Mouse (Mus musculus): Measurements from ENCODE around the gene Sh3bgrl3. TPM values are rescaled to one million over a fixed set of nuclear protein-coding genes. Genes with fewer than 3 reads are reported as not detected.

The Sh3bgrl3 gene
- polyA plus RNA-seq, 1 experiment: 258 TPM

- Histone ChIP-seq H3K27ac (ENCODE audit: insufficient read depth, low read length) (no peak overlapping the region), H3K4me3 (replicated peaks; ENCODE audit: insufficient read depth, low read depth, low read length) (no peak overlapping the region), H3K4me1 (ENCODE audit: control insufficient read depth, insufficient read depth, low read length) (no peaks in the 10 kb centered on the region), H3K27me3 (ENCODE audit: control insufficient read depth, insufficient read depth, low read length) (no peaks in the 10 kb centered on the region)
- TF ChIP-seq CTCF (IDR thresholded peaks at IDR 0.05; ENCODE audit: borderline replicate concordance, insufficient read depth, low read depth, low read length) (no peak), POLR2A (IDR thresholded peaks at IDR 0.05; ENCODE audit: borderline replicate concordance, insufficient read depth, low read length) (no peak)
- WGBS: 79% methylated on average over 7 of the region's 7 CpGs
- no peak for DNase-seq
Observed at GRCm38 (mm10) chr4:134094004-134094564, 34.5 kb downstream of the Sh3bgrl3 start.

GRCm38 (mm10) chr4:134092382-134093288 lies 36.0 kb downstream of the Sh3bgrl3 start:
- H3K27me3 ChIP-seq (ENCODE audit: control insufficient read depth, insufficient read depth, low read length): no peaks in the 10 kb centered on the region
- 66% methylated on average over 6 of the region's 6 CpGs for WGBS
- peak; percentile 12 to 29 for DNase-seq

GRCm38 (mm10) chr4:134091225-134091529 lies 37.4 kb downstream of the Sh3bgrl3 start:
- WGBS: 85% methylated on average over 6 of the region's 6 CpGs
- Histone ChIP-seq H3K27ac (ENCODE audit: insufficient read depth, low read length) (no peak overlapping the region), H3K4me3 (replicated peaks; ENCODE audit: insufficient read depth, low read depth, low read length) (no peak overlapping the region), H3K4me1 (ENCODE audit: control insufficient read depth, insufficient read depth, low read length) (no peaks in the 10 kb centered on the region), H3K27me3 (ENCODE audit: control insufficient read depth, insufficient read depth, low read length) (no peaks in the 10 kb centered on the region)
- no peak for DNase-seq
- no peak for TF ChIP-seq POLR2A (IDR thresholded peaks at IDR 0.05; ENCODE audit: borderline replicate concordance, insufficient read depth, low read length)
- no peak for TF ChIP-seq CTCF (IDR thresholded peaks at IDR 0.05; ENCODE audit: borderline replicate concordance, insufficient read depth, low read depth, low read length)

More at GRCm38 (mm10) chr4:134092382-134093288, 36.0 kb downstream of the Sh3bgrl3 start:
- Histone ChIP-seq H3K4me3 (replicated peaks; ENCODE audit: insufficient read depth, low read depth, low read length) (no peak overlapping the region), H3K27ac (ENCODE audit: insufficient read depth, low read length) (no peak overlapping the region), H3K4me1 (ENCODE audit: control insufficient read depth, insufficient read depth, low read length) (no peaks in the 10 kb centered on the region)
- TF ChIP-seq CTCF (IDR thresholded peaks at IDR 0.05; ENCODE audit: borderline replicate concordance, insufficient read depth, low read depth, low read length) (peak; percentile 55; the same call in 1 of the 2 replicates), POLR2A (IDR thresholded peaks at IDR 0.05; ENCODE audit: borderline replicate concordance, insufficient read depth, low read length) (no peak)

- DNase-seq: no peak
- Histone ChIP-seq H3K27ac (ENCODE audit: insufficient read depth, low read length) (no peak overlapping the region), H3K4me1 (ENCODE audit: control insufficient read depth, insufficient read depth, low read length) (no peaks in the 10 kb centered on the region), H3K4me3 (replicated peaks; ENCODE audit: insufficient read depth, low read depth, low read length) (no peak overlapping the region), H3K27me3 (ENCODE audit: control insufficient read depth, insufficient read depth, low read length) (no peaks in the 10 kb centered on the region)
- WGBS: 79% methylated on average over 16 of the region's 16 CpGs
- TF ChIP-seq POLR2A (IDR thresholded peaks at IDR 0.05; ENCODE audit: borderline replicate concordance, insufficient read depth, low read length) (no peak), CTCF (IDR thresholded peaks at IDR 0.05; ENCODE audit: borderline replicate concordance, insufficient read depth, low read depth, low read length) (no peak)
Observed at GRCm38 (mm10) chr4:134090521-134091224, 37.9 kb downstream of the Sh3bgrl3 start.

- DNase-seq: no peak
- TF ChIP-seq CTCF (IDR thresholded peaks at IDR 0.05; ENCODE audit: borderline replicate concordance, insufficient read depth, low read depth, low read length): no peak
- no peak for TF ChIP-seq POLR2A (IDR thresholded peaks at IDR 0.05; ENCODE audit: borderline replicate concordance, insufficient read depth, low read length)
- no peaks in the 10 kb centered on the region for H3K4me1 ChIP-seq (ENCODE audit: control insufficient read depth, insufficient read depth, low read length)
- H3K27me3 ChIP-seq (ENCODE audit: control insufficient read depth, insufficient read depth, low read length): no peaks in the 10 kb centered on the region
- WGBS: 65% methylated on average over 9 of the region's 9 CpGs
- no peak overlapping the region for H3K4me3 ChIP-seq (replicated peaks; ENCODE audit: insufficient read depth, low read depth, low read length)
- no peak overlapping the region for H3K27ac ChIP-seq (ENCODE audit: insufficient read depth, low read length)
Observed at GRCm38 (mm10) chr4:134089029-134089428, 39.6 kb downstream of the Sh3bgrl3 start.

GRCm38 (mm10) chr4:134087412-134087811 lies 41.2 kb downstream of the Sh3bgrl3 start:
- peak; percentile 94 for TF ChIP-seq CTCF (IDR thresholded peaks at IDR 0.05; ENCODE audit: borderline replicate concordance, insufficient read depth, low read depth, low read length)
- TF ChIP-seq POLR2A (IDR thresholded peaks at IDR 0.05; ENCODE audit: borderline replicate concordance, insufficient read depth, low read length): no peak
- no peaks in the 10 kb centered on the region for H3K4me1 ChIP-seq (ENCODE audit: control insufficient read depth, insufficient read depth, low read length)
- no peak overlapping the region for H3K27ac ChIP-seq (ENCODE audit: insufficient read depth, low read length)
- DNase-seq: peak; percentile 59 to 63
- H3K27me3 ChIP-seq (ENCODE audit: control insufficient read depth, insufficient read depth, low read length): no peaks in the 10 kb centered on the region
- peak overlapping the region; percentile 6 for H3K4me3 ChIP-seq (replicated peaks; ENCODE audit: insufficient read depth, low read depth, low read length)
- WGBS: 18% methylated on average over 7 of the region's 7 CpGs

GRCm38 (mm10) chr4:134084999-134085398 lies 43.6 kb downstream of the Sh3bgrl3 start:
- Histone ChIP-seq H3K27me3 (ENCODE audit: control insufficient read depth, insufficient read depth, low read length) (no peaks in the 10 kb centered on the region), H3K27ac (ENCODE audit: insufficient read depth, low read length) (no peak overlapping the region), H3K4me3 (replicated peaks; ENCODE audit: insufficient read depth, low read depth, low read length) (no peak overlapping the region), H3K4me1 (ENCODE audit: control insufficient read depth, insufficient read depth, low read length) (no peaks in the 10 kb centered on the region)
- DNase-seq: no peak
- WGBS: 85% methylated on average over 4 of the region's 4 CpGs
- no peak for TF ChIP-seq POLR2A (IDR thresholded peaks at IDR 0.05; ENCODE audit: borderline replicate concordance, insufficient read depth, low read length)
- TF ChIP-seq CTCF (IDR thresholded peaks at IDR 0.05; ENCODE audit: borderline replicate concordance, insufficient read depth, low read depth, low read length): no peak

All from cerebellum, adult 2 months (tissue).